Mouse (Mus musculus) layer of hippocampus, adult 9-10 months (tissue): ENCODE data around the gene Atp2a3.

Experiments
- DNase-seq: peaks from one replicate; pipeline ENCODE4 v3.0.0; 2022; ENCODE audit warnings: low spot score

The Atp2a3 gene

GRCm38 (mm10) chr11:72961072-72961980 is at the start of gene Atp2a3:
TSS of gene Atp2a3 (plus strand) at chr11:72961169.
- no peak for DNase-seq

GRCm38 (mm10) chr11:72917299-72917996 is 43.5 kb upstream of the Atp2a3 start:
- no peak for DNase-seq

- no peak for DNase-seq
Observed at GRCm38 (mm10) chr11:72923116-72923515, 37.9 kb upstream of the Atp2a3 start.

- DNase-seq = no peak
Observed at GRCm38 (mm10) chr11:72924458-72924857, 36.5 kb upstream of the Atp2a3 start.

- no peak for DNase-seq
Observed at GRCm38 (mm10) chr11:72925067-72925466, 35.9 kb upstream of the Atp2a3 start.

- DNase-seq = no peak
Observed at GRCm38 (mm10) chr11:72926226-72926890, 34.6 kb upstream of the Atp2a3 start.

- DNase-seq = no peak
Observed at GRCm38 (mm10) chr11:72928516-72928915, 32.5 kb upstream of the Atp2a3 start.

- no peak for DNase-seq
Observed at GRCm38 (mm10) chr11:72940208-72941143, 20.5 kb upstream of the Atp2a3 start.

GRCm38 (mm10) chr11:72944996-72945793 is 15.8 kb upstream of the Atp2a3 start:
- DNase-seq = no peak

GRCm38 (mm10) chr11:72945875-72946559 is 15.0 kb upstream of the Atp2a3 start:
- DNase-seq = no peak

GRCm38 (mm10) chr11:72946560-72947119 is 14.3 kb upstream of the Atp2a3 start:
- DNase-seq = no peak

- no peak for DNase-seq
Observed at GRCm38 (mm10) chr11:72947840-72948239, 13.1 kb upstream of the Atp2a3 start.

- no peak for DNase-seq
Observed at GRCm38 (mm10) chr11:72948254-72948653, 12.7 kb upstream of the Atp2a3 start.

GRCm38 (mm10) chr11:72951137-72952000 is 9.6 kb upstream of the Atp2a3 start:
- DNase-seq = no peak

GRCm38 (mm10) chr11:72952226-72952625 is 8.7 kb upstream of the Atp2a3 start:
- no peak for DNase-seq

- no peak for DNase-seq
Observed at GRCm38 (mm10) chr11:72952697-72953096, 8.3 kb upstream of the Atp2a3 start.

GRCm38 (mm10) chr11:72953116-72953439 is 7.9 kb upstream of the Atp2a3 start:
- DNase-seq = no peak

- no peak for DNase-seq
Observed at GRCm38 (mm10) chr11:72953440-72954151, 7.4 kb upstream of the Atp2a3 start.
